Mouse (Mus musculus) megakaryocyte, embryonic 14.5 days (primary cell): ENCODE measurements at regions not wholly inside any gene's neighbourhood (a gene's known extent, or its start where the extent isn't known, plus 50 kb on each side); places are given as distances from the start of the nearest gene placed in this dataset.

Experiments
- H3K27me3 ChIP-seq: replicated peaks from 2 replicates; pipeline ENCODE3; 2012; ENCODE audit warnings: inconsistent platforms
- H3K36me3 ChIP-seq: replicated peaks from 2 replicates; pipeline ENCODE3; 2012; ENCODE audit warnings: low read length, inconsistent platforms, mixed read lengths
- H3K4me1 ChIP-seq: 2 replicates; pipeline ENCODE4 v1.6.1; 2012; ENCODE audit warnings: inconsistent platforms
- H3K4me3 ChIP-seq: replicated peaks from 2 replicates; pipeline ENCODE3; 2012; ENCODE audit warnings: moderate library complexity, mild to moderate bottlenecking, inconsistent platforms
- H3K9me3 ChIP-seq: 2 replicates; pipeline ENCODE4 v1.6.1; 2012; ENCODE audit warnings: inconsistent platforms
- FLI1 ChIP-seq: IDR thresholded peaks from 2 replicates; pipeline ENCODE4 v1.6.1; 2012; ENCODE audit warnings: low read length, inconsistent platforms, mixed read lengths
- GATA1 ChIP-seq: IDR thresholded peaks from 3 replicates; pipeline ENCODE4 v1.6.1; 2012; ENCODE audit warnings: mixed read lengths, low read length, inconsistent platforms, borderline replicate concordance

DNA sequence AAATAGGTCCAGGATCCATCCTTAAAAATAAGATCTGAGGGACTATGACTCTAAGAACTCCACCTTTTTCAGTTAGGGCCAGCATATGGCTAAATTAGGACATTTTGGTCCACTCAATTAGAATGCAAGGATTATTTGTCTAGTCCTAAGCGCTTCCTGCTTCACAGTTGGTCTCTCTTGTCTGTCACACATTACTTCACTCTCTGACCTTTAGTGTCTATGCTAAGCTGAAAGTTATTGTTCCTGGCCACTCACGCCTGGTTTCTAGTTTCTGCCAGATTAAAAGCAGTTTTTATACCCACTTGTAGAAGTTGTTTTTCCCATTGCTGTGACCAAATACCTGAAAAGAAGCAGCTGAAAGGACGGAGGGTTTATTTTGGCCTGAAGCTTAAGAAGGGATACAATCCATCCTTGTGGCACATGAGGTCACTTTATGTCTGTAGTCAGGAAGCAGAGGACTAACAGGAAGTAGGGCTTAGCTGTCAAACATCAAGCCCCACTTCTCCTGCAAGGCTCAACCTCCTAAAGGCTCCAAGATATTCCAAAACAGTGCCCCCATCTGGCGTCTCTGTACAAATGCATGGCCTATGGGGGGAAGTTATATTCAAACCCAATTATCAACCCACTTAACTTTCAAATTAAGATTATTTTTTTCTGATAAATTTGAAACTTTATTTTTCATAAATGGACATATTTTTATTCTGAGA lies 195.3 kb upstream of the Gm5148 start:
- TF ChIP-seq FLI1 (no peak), GATA1 (no peak)
- H3K36me3 ChIP-seq: no peaks in the 10 kb centered on the region
- H3K9me3 ChIP-seq: no peaks in the 10 kb centered on the region
- no peaks in the 10 kb centered on the region for H3K27me3 ChIP-seq
- no peak overlapping the region for H3K4me3 ChIP-seq
- H3K4me1 ChIP-seq: peaks cover 34% of the 10 kb centered on the region

DNA sequence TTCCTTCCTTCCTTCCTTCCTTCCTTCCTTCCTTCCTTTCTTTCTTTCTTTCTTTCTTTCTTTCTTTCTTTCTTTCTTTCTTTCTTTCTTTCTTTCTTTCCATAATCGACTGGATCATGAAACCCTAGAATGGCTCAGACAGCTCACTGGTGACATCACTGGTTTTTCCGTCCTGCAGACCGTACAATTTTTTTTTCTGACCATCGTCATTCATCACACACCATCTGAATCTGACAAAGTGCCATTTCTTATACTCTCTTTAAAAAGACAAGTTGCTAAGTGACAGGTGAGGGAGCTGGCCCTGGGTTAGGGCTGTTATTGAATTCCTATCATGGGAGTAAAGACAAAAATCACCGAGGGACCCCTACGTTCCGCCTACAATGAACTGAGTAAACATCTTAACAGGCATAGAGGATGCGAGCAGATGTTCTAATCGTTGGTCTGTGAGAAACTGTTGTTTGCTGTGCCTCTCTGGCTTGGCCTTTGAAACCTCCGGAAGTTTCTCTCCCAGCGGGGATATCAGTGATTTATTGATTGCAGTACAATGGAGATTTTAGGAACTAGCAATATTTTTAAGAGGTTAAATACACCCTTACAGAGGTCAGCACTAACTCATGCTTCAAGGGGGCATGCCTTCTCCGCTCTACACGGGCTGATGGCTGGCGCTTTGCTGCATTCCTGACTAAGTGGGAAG lies 192.6 kb upstream of the Gm5148 start:
- peaks cover 4% of the 10 kb centered on the region; the same call in 1 of the 2 replicates for H3K9me3 ChIP-seq

DNA sequence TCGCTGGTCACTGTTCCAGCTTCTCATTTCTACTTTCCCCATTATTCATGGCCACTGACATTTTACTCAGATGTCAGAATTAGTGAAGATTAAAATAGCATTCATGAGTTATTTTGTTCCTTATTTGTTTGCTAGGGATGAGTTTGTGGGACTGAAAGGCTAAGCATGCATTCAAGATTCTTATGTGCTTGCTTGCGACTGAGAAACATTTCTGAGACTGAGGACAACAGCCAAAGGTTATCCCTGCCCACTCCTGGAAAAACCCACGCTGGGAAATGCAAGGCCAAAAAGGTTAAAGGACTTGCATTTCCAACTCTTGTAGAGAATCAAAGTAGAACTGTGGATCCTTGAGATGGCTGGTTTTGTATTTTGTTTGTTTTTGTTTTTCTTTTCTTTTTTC lies 192.0 kb upstream of the Gm5148 start:
- H3K4me1 ChIP-seq: peaks cover 20% of the 10 kb centered on the region
- H3K4me3 ChIP-seq: no peak overlapping the region
- peaks cover 4% of the 10 kb centered on the region; the same call in 1 of the 2 replicates for H3K9me3 ChIP-seq
- H3K27me3 ChIP-seq: no peaks in the 10 kb centered on the region
- TF ChIP-seq GATA1: no peak
- TF ChIP-seq FLI1: no peak
- H3K36me3 ChIP-seq: no peaks in the 10 kb centered on the region

More for the DNA sequence above, 192.6 kb upstream of the Gm5148 start:
- Histone ChIP-seq H3K27me3 (no peaks in the 10 kb centered on the region), H3K4me3 (no peak overlapping the region), H3K36me3 (no peaks in the 10 kb centered on the region), H3K4me1 (peaks cover 26% of the 10 kb centered on the region)
- TF ChIP-seq FLI1 (no peak), GATA1 (no peak)

DNA sequence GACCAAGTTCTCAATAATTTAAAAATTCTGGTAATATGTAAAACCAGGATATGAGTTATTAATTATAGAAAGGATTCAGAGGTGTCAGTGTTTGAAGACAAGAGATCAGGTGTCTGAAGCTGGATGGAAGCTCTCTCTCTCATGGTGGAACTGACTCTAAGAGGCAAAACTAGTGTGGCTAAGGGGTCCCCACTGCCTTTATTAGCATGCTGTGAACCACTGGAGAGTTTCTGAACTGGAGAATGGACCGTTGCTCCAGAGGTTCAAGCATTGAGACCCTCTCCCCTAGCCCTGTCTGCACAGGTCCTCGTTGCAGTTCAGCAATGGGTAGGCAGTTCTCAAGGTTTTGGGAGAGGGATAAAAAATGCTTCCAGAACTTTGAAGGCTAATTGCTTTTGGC lies 191.4 kb upstream of the Gm5148 start:
- Histone ChIP-seq H3K4me3 (no peak overlapping the region), H3K9me3 (peaks cover 4% of the 10 kb centered on the region; the same call in 1 of the 2 replicates), H3K4me1 (peaks cover 14% of the 10 kb centered on the region), H3K36me3 (no peaks in the 10 kb centered on the region), H3K27me3 (no peaks in the 10 kb centered on the region)
- TF ChIP-seq FLI1 (no peak), GATA1 (no peak)

DNA sequence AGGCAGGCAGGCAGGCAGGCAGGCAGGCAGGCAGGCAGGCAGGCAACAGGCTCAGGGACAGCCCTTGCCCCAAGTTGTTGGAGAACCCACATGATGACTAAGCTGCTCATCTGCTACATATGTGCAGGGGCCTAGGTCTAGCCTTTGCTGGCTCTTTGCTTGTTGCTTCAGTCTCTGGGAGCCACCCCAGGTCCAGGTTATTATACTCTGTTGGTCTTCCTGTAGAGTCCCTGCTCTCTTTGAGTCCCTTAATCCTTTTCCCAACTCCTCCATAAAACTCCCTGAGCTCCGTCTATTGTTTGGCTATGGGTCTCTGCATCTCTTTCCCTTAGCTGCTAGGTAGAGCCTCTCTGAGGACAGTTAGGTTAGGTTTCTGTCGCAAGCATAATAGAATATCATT lies 189.8 kb upstream of the Gm5148 start:
- Histone ChIP-seq H3K36me3 (no peaks in the 10 kb centered on the region), H3K4me1 (peaks cover 6% of the 10 kb centered on the region), H3K27me3 (no peaks in the 10 kb centered on the region), H3K4me3 (no peak overlapping the region), H3K9me3 (peaks cover 11% of the 10 kb centered on the region; the same call in 1 of the 2 replicates)
- TF ChIP-seq FLI1: no peak
- no peak for TF ChIP-seq GATA1

DNA sequence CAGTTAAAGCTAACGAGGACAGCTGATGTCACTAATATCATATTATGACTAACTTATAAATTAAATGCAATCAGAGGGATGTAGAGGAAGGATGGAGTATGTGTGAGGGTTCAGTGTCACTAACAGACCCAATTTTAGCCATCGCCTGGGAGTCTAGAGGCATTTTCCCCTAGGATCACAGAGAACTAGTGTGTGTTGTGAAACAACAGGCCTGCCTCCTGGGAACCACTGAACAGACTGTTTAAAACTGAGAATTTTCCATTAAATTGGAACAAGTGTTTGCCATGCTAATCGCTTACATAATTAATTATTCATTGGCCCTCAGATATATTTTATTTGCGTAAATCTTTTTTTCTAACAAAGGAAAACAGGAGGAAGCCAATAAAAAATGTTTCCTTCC lies 185.5 kb upstream of the Gm5148 start:
- H3K36me3 ChIP-seq: no peaks in the 10 kb centered on the region
- peaks cover 2% of the 10 kb centered on the region for H3K27me3 ChIP-seq
- no peak for TF ChIP-seq FLI1
- no peak for TF ChIP-seq GATA1
- H3K4me3 ChIP-seq: no peak overlapping the region
- H3K9me3 ChIP-seq: peaks cover 11% of the 10 kb centered on the region; the same call in 1 of the 2 replicates
- H3K4me1 ChIP-seq: peaks cover 21% of the 10 kb centered on the region

DNA sequence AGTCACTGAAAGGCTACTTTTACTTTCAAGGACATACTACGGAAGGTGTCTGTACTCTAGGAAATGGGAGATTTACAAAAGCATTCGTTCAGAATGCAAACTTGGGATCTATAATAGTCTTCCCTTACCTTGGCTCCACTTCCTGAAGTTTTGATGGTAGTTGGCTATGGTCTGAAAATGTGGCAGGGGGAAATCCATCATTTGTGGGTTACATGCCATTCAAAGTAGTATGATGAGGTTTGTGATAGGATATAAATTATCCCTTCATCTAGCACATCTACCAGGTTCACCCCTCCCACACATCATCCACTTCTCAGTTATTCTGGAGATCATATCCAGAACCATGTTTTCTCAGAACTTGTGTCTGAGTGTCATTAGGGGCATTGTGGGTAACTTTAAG lies 184.7 kb upstream of the Gm5148 start:
- H3K4me1 ChIP-seq: peaks cover 21% of the 10 kb centered on the region
- peaks cover 4% of the 10 kb centered on the region for H3K27me3 ChIP-seq
- H3K36me3 ChIP-seq: no peaks in the 10 kb centered on the region
- peaks cover 9% of the 10 kb centered on the region; the same call in 1 of the 2 replicates for H3K9me3 ChIP-seq
- TF ChIP-seq FLI1: no peak
- no peak for TF ChIP-seq GATA1
- no peak overlapping the region for H3K4me3 ChIP-seq

DNA sequence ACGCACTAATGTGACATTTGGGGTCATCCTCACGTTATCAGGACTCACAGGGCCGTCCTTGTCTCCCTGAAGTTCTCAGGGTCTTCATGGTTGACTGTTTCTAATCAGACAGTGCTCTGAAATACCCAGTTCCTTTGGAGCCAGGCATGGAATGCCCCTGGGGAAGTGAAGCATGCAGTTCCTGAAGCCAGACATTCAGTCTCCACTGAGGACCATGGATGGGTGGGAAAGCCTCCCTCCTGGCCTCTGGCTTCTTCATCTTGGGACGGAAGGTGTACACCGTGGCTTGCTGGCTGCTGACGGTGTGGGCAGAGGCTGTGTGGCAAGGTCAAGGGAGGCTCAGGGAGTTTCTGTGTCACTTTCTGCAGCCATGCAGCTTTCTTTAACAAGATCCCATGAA lies 184.2 kb upstream of the Gm5148 start:
- H3K4me1 ChIP-seq: peaks cover 22% of the 10 kb centered on the region
- H3K36me3 ChIP-seq: no peaks in the 10 kb centered on the region
- peaks cover 7% of the 10 kb centered on the region; the same call in 1 of the 2 replicates for H3K9me3 ChIP-seq
- peaks cover 5% of the 10 kb centered on the region for H3K27me3 ChIP-seq
- no peak overlapping the region for H3K4me3 ChIP-seq
- TF ChIP-seq GATA1: no peak
- TF ChIP-seq FLI1: no peak

DNA sequence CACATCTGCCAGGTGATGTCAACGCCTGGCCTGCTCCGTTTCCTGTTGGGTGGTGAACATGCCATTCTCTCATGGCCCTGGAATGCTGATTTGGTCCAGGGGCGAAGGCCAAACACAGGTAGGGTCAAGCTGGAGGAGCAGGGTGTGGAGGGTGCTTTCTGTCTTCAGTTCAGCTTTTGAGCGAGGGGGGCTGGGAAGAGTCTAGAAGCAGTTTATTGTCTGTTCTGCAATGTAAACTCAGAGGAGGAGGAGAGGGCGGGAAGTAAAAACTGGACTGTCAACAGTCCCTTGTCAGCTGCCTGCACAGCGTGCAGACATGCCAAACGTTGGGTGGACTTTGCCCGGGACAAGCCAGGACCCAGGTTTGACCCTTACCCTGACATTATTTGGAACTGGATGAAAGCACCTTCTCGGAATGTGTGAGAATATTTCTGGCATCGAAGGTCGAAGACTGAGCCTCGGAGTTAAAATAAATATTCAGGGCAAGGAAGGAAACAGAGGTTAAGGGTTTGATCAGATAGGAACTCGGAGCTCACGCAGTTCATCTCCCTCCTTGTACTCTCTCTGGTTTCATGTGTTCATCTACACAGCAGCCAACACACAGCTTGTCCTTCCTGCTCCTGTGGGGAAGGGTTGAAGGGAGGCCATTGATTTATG lies 183.3 kb upstream of the Gm5148 start:
- Histone ChIP-seq H3K27me3 (peaks cover 9% of the 10 kb centered on the region), H3K9me3 (peaks cover 7% of the 10 kb centered on the region; the same call in 1 of the 2 replicates), H3K4me3 (no peak overlapping the region), H3K36me3 (no peaks in the 10 kb centered on the region), H3K4me1 (peaks cover 28% of the 10 kb centered on the region)
- TF ChIP-seq FLI1 (no peak), GATA1 (no peak)
